Mouse (Mus musculus) neural tube, embryonic 13.5 days (tissue): ENCODE data around the gene Myo1b. TPM values are rescaled to one million over a fixed set of nuclear protein-coding genes. Genes with fewer than 3 reads are reported as not detected.
"Not testable (repeated sequence)": the region's sequence is repeated elsewhere in the genome, so short reads cannot be mapped to it uniquely, and the experiment has no call there.

Experiments
- ATAC-seq: fragments of 200-750 bp; cut with Nextera tagmentation; 2 replicates; pipeline ENCODE4 v1.8.0; 2017; ENCODE audit warnings: low read depth, mild to moderate bottlenecking, moderate TSS enrichment, moderate library complexity
- H3K27ac ChIP-seq: fragments of 300-500 bp; sonication (generic); replicated peaks from 2 replicates; pipeline ENCODE4 v1.5.1; 2015; ENCODE audit warnings: moderate library complexity, mild to moderate bottlenecking, inconsistent platforms
- H3K27me3 ChIP-seq: fragments of 300-500 bp; sonication (generic); 2 replicates; pipeline ENCODE4 v1.6.1; 2015; ENCODE audit warnings: mild to moderate bottlenecking, inconsistent platforms
- H3K36me3 ChIP-seq: fragments of 300-500 bp; sonication (generic); 2 replicates; pipeline ENCODE4 v1.6.1; 2015; ENCODE audit warnings: mild to moderate bottlenecking, inconsistent platforms
- H3K4me1 ChIP-seq: fragments of 300-500 bp; sonication (generic); replicated peaks from 2 replicates; pipeline ENCODE4 v1.6.1; 2015; ENCODE audit warnings: inconsistent platforms
- H3K4me2 ChIP-seq: fragments of 300-500 bp; sonication (generic); 2 replicates; pipeline ENCODE4 v1.6.1; 2015; ENCODE audit warnings: inconsistent platforms, mild to moderate bottlenecking, moderate library complexity
- H3K4me3 ChIP-seq: fragments of 300-500 bp; sonication (generic); 2 replicates; pipeline ENCODE4 v1.5.1; 2015; ENCODE audit warnings: mild to moderate bottlenecking, inconsistent platforms
- H3K9ac ChIP-seq: fragments of 300-500 bp; sonication (generic); 2 replicates; pipeline ENCODE4 v1.6.1; 2015; ENCODE audit warnings: moderate library complexity, mild to moderate bottlenecking, inconsistent platforms
- H3K9me3 ChIP-seq: fragments of 300-500 bp; sonication (generic); 2 replicates; pipeline ENCODE4 v1.6.1; 2016; ENCODE audit warnings: inconsistent platforms
- WGBS: fragments of 180-500 bp; shearing (Covaris S2); methylation state at CpG from one replicate; pipeline ENCODE4 v1.1.7; 2015; 5-methylcytosine and 5-hydroxymethylcytosine counted together
- polyA plus RNA-seq: library from polyadenylated mRNA; unstranded; fragments of >200 nt; fragmentation: Nextera tagmentation; extraction: Ambion mirVana; gene quantifications from 2 replicates; pipeline ENCODE4 v1.2.1, GENCODE M21; 2015

Gene Myo1b
- polyA plus RNA-seq, 1 experiment from 2014 or later = 79.3 TPM

- H3K9ac ChIP-seq, H3K36me3 ChIP-seq, H3K27me3 ChIP-seq, H3K9me3 ChIP-seq, H3K4me3 ChIP-seq, H3K27ac ChIP-seq, H3K4me2 ChIP-seq: not testable (repeated sequence)
- ATAC-seq = peak; percentile 40
- peaks cover 34% of the 10 kb centered on the region for H3K4me1 ChIP-seq
- WGBS = 76% methylated on average over 2 of the region's 2 CpGs
Observed at GRCm38 (mm10) chr1:51871234-51871633, 44.6 kb downstream of the Myo1b start.

- Histone ChIP-seq H3K27me3 (no peaks in the 10 kb centered on the region), H3K4me3 (no peak overlapping the region), H3K4me2 (no peak overlapping the region), H3K27ac (no peak overlapping the region), H3K4me1 (peaks cover 20% of the 10 kb centered on the region), H3K36me3 (peaks cover 13% of the 10 kb centered on the region), H3K9me3 (no peaks in the 10 kb centered on the region), H3K9ac (no peak overlapping the region)
- WGBS = 92% methylated on average over 8 of the region's 8 CpGs
- ATAC-seq = no peak
Observed at GRCm38 (mm10) chr1:51862828-51863421, 52.9 kb downstream of the Myo1b start.

- 92% methylated on average over 10 of the region's 10 CpGs for WGBS
- no peak for ATAC-seq
- Histone ChIP-seq H3K36me3 (peaks cover 13% of the 10 kb centered on the region), H3K4me2 (no peak overlapping the region), H3K4me3 (no peak overlapping the region), H3K4me1 (peaks cover 12% of the 10 kb centered on the region), H3K9ac (no peak overlapping the region), H3K9me3 (no peaks in the 10 kb centered on the region), H3K27me3 (no peaks in the 10 kb centered on the region), H3K27ac (no peak overlapping the region)
Observed at GRCm38 (mm10) chr1:51860837-51861236, 55.0 kb downstream of the Myo1b start.

GRCm38 (mm10) chr1:51856946-51857345 is 58.9 kb downstream of the Myo1b start:
- WGBS = 87% methylated on average over 4 of the region's 4 CpGs
- H3K27ac ChIP-seq = no peak overlapping the region
- no peak for ATAC-seq
- peaks cover 8% of the 10 kb centered on the region for H3K36me3 ChIP-seq
- H3K4me3 ChIP-seq = no peak overlapping the region
- H3K27me3 ChIP-seq = no peaks in the 10 kb centered on the region
- H3K4me2 ChIP-seq = no peak overlapping the region
- H3K9ac ChIP-seq = no peak overlapping the region
- no peaks in the 10 kb centered on the region for H3K9me3 ChIP-seq
- H3K4me1 ChIP-seq = peaks cover 12% of the 10 kb centered on the region

GRCm38 (mm10) chr1:51856245-51856915 is 59.5 kb downstream of the Myo1b start:
- no peaks in the 10 kb centered on the region for H3K9me3 ChIP-seq
- no peak overlapping the region for H3K4me3 ChIP-seq
- 90% methylated on average over 11 of the region's 11 CpGs for WGBS
- no peak overlapping the region for H3K4me2 ChIP-seq
- no peaks in the 10 kb centered on the region for H3K27me3 ChIP-seq
- no peak overlapping the region for H3K9ac ChIP-seq
- ATAC-seq = no peak
- peaks cover 16% of the 10 kb centered on the region for H3K4me1 ChIP-seq
- peaks cover 7% of the 10 kb centered on the region for H3K36me3 ChIP-seq
- no peak overlapping the region for H3K27ac ChIP-seq

GRCm38 (mm10) chr1:51855541-51856244 is 60.2 kb downstream of the Myo1b start:
- Histone ChIP-seq H3K4me2 (no peak overlapping the region), H3K9ac (no peak overlapping the region), H3K36me3 (peaks cover 7% of the 10 kb centered on the region), H3K4me1 (peaks cover 16% of the 10 kb centered on the region), H3K27ac (no peak overlapping the region), H3K4me3 (no peak overlapping the region), H3K9me3 (no peaks in the 10 kb centered on the region), H3K27me3 (no peaks in the 10 kb centered on the region)
- ATAC-seq = no peak
- WGBS = 61% methylated on average over 10 of the region's 10 CpGs

- no peaks in the 10 kb centered on the region for H3K27me3 ChIP-seq
- H3K9ac ChIP-seq = no peak overlapping the region
- WGBS = 74% methylated on average over 5 of the region's 5 CpGs
- H3K36me3 ChIP-seq = no peaks in the 10 kb centered on the region
- H3K4me2 ChIP-seq = no peak overlapping the region
- peaks cover 28% of the 10 kb centered on the region for H3K4me1 ChIP-seq
- no peak overlapping the region for H3K27ac ChIP-seq
- H3K9me3 ChIP-seq = no peaks in the 10 kb centered on the region
- no peak overlapping the region for H3K4me3 ChIP-seq
- no peak for ATAC-seq
Observed at GRCm38 (mm10) chr1:51852314-51852713, 63.6 kb downstream of the Myo1b start.

GRCm38 (mm10) chr1:51849570-51850211 is 66.2 kb downstream of the Myo1b start:
- H3K4me1 ChIP-seq = peaks cover 29% of the 10 kb centered on the region
- 48% methylated on average over 8 of the region's 8 CpGs for WGBS
- H3K27ac ChIP-seq = peak overlapping the region; percentile 61
- H3K27me3 ChIP-seq = no peaks in the 10 kb centered on the region
- H3K4me3 ChIP-seq = no peak overlapping the region
- ATAC-seq = no peak
- no peak overlapping the region for H3K4me2 ChIP-seq
- H3K9ac ChIP-seq = no peak overlapping the region
- no peaks in the 10 kb centered on the region for H3K36me3 ChIP-seq
- H3K9me3 ChIP-seq = no peaks in the 10 kb centered on the region

- Histone ChIP-seq H3K4me2 (no peak overlapping the region), H3K4me3 (no peak overlapping the region), H3K9ac (no peak overlapping the region), H3K4me1 (peaks cover 27% of the 10 kb centered on the region; the same call in 1 of the 2 replicates), H3K27ac (no peak overlapping the region), H3K9me3 (no peaks in the 10 kb centered on the region), H3K27me3 (no peaks in the 10 kb centered on the region), H3K36me3 (no peaks in the 10 kb centered on the region)
- ATAC-seq = no peak
- 86% methylated on average over 2 of the region's 2 CpGs for WGBS
Observed at GRCm38 (mm10) chr1:51845264-51846036, 70.4 kb downstream of the Myo1b start.

GRCm38 (mm10) chr1:51837845-51838623 is 77.8 kb downstream of the Myo1b start:
- Histone ChIP-seq H3K36me3 (peaks cover 13% of the 10 kb centered on the region), H3K9me3 (no peaks in the 10 kb centered on the region), H3K27ac (no peak overlapping the region), H3K4me2 (no peak overlapping the region), H3K27me3 (no peaks in the 10 kb centered on the region), H3K4me1 (peaks cover 40% of the 10 kb centered on the region), H3K4me3 (no peak overlapping the region), H3K9ac (no peak overlapping the region)
- ATAC-seq = no peak
- 78% methylated on average over 11 of the region's 11 CpGs for WGBS

GRCm38 (mm10) chr1:51837311-51837710 is 78.6 kb downstream of the Myo1b start:
- Histone ChIP-seq H3K9me3 (no peaks in the 10 kb centered on the region), H3K4me3 (no peak overlapping the region), H3K36me3 (peaks cover 20% of the 10 kb centered on the region), H3K4me1 (peaks cover 33% of the 10 kb centered on the region), H3K4me2 (no peak overlapping the region), H3K9ac (no peak overlapping the region), H3K27me3 (no peaks in the 10 kb centered on the region), H3K27ac (no peak overlapping the region)
- 61% methylated on average over 4 of the region's 4 CpGs for WGBS
- no peak for ATAC-seq
